Mouse (Mus musculus) embryonic facial prominence, embryonic 13.5 days (tissue): Measurements from ENCODE around the gene Tbc1d10b. TPM values are rescaled to one million over a fixed set of nuclear protein-coding genes. Genes with fewer than 3 reads are reported as not detected.

ENCODE experiments used
- ATAC-seq: fragments of 200-750 bp; cut with Nextera tagmentation; 2 replicates; pipeline ENCODE4 v1.8.0; 2017; ENCODE audit warnings: low read depth; ENCODE audit not compliant: insufficient number of reproducible peaks, insufficient read depth, low FRiP score, low TSS enrichment
- H3K27ac ChIP-seq: fragments of 300-500 bp; sonication (generic); 2 replicates; pipeline ENCODE4 v1.5.1; 2015; ENCODE audit warnings: moderate library complexity, mild to moderate bottlenecking, inconsistent platforms
- H3K27me3 ChIP-seq: fragments of 300-500 bp; sonication (generic); 2 replicates; pipeline ENCODE4 v1.6.1; 2015; ENCODE audit warnings: mild to moderate bottlenecking, inconsistent platforms
- H3K36me3 ChIP-seq: fragments of 300-500 bp; sonication (generic); 2 replicates; pipeline ENCODE4 v1.6.1; 2015; ENCODE audit warnings: mild to moderate bottlenecking, inconsistent platforms
- H3K4me1 ChIP-seq: fragments of 300-500 bp; sonication (generic); 2 replicates; pipeline ENCODE4 v1.6.1; 2015; ENCODE audit warnings: inconsistent platforms
- H3K4me2 ChIP-seq: fragments of 300-500 bp; sonication (generic); 2 replicates; pipeline ENCODE4 v1.6.1; 2015; ENCODE audit warnings: moderate library complexity, mild to moderate bottlenecking, inconsistent platforms
- H3K4me3 ChIP-seq: fragments of 300-500 bp; sonication (generic); 2 replicates; pipeline ENCODE4 v1.5.1; 2015; ENCODE audit warnings: mild to moderate bottlenecking, inconsistent platforms
- H3K9ac ChIP-seq: fragments of 300-500 bp; sonication (generic); 2 replicates; pipeline ENCODE4 v1.6.1; 2015; ENCODE audit warnings: mild to moderate bottlenecking, inconsistent platforms
- H3K9me3 ChIP-seq: fragments of 300-500 bp; sonication (generic); 2 replicates; pipeline ENCODE4 v1.6.1; 2016; ENCODE audit warnings: inconsistent platforms
- WGBS: fragments of 180-500 bp; shearing (Covaris S2); methylation state at CpG from one replicate; pipeline ENCODE4 v1.1.7; 2015; ENCODE audit warnings: mixed read lengths; 5-methylcytosine and 5-hydroxymethylcytosine counted together
- polyA plus RNA-seq: library from polyadenylated mRNA; unstranded; fragments of >200 nt; fragmentation: Nextera tagmentation; extraction: Ambion mirVana; gene quantifications from 2 replicates; pipeline ENCODE4 v1.2.1, GENCODE M21; 2015

Tbc1d10b gene
- polyA plus RNA-seq, 1 experiment from 2014 or later: 32.0 TPM

GRCm38 (mm10) chr7:127176937-127177336, 31.3 kb downstream of the Tbc1d10b start:
- no peak overlapping the region for H3K9ac ChIP-seq
- no peak overlapping the region for H3K4me2 ChIP-seq
- H3K27me3 ChIP-seq: no peaks in the 10 kb centered on the region
- no peaks in the 10 kb centered on the region for H3K9me3 ChIP-seq
- no peak overlapping the region for H3K27ac ChIP-seq
- no peaks in the 10 kb centered on the region for H3K36me3 ChIP-seq
- ATAC-seq: no peak
- H3K4me1 ChIP-seq: no peaks in the 10 kb centered on the region
- 69% methylated on average over 4 of the region's 4 CpGs for WGBS
- H3K4me3 ChIP-seq: no peak overlapping the region

- 81% methylated on average over 5 of the region's 5 CpGs for WGBS
- Histone ChIP-seq H3K4me3 (no peak overlapping the region), H3K9ac (no peak overlapping the region), H3K36me3 (no peaks in the 10 kb centered on the region), H3K9me3 (no peaks in the 10 kb centered on the region), H3K4me1 (no peaks in the 10 kb centered on the region), H3K27ac (no peak overlapping the region), H3K4me2 (no peak overlapping the region), H3K27me3 (peaks cover 3% of the 10 kb centered on the region; the same call in 1 of the 2 replicates)
- ATAC-seq: no peak
Observed at GRCm38 (mm10) chr7:127166501-127166900, 41.8 kb downstream of the Tbc1d10b start.

- Histone ChIP-seq H3K9ac (no peak overlapping the region), H3K27ac (no peak overlapping the region), H3K27me3 (peaks cover 3% of the 10 kb centered on the region; the same call in 1 of the 2 replicates), H3K36me3 (no peaks in the 10 kb centered on the region), H3K4me2 (no peak overlapping the region), H3K4me1 (no peaks in the 10 kb centered on the region), H3K9me3 (no peaks in the 10 kb centered on the region), H3K4me3 (no peak overlapping the region)
- no peak for ATAC-seq
- 82% methylated on average over 12 of the region's 12 CpGs for WGBS
Observed at GRCm38 (mm10) chr7:127165607-127166493, 42.4 kb downstream of the Tbc1d10b start.

- ATAC-seq: no peak
- 86% methylated on average over 4 of the region's 4 CpGs for WGBS
- no peak overlapping the region for H3K4me3 ChIP-seq
- peaks cover 3% of the 10 kb centered on the region; the same call in 1 of the 2 replicates for H3K27me3 ChIP-seq
- H3K27ac ChIP-seq: no peak overlapping the region
- H3K4me2 ChIP-seq: no peak overlapping the region
- H3K9ac ChIP-seq: no peak overlapping the region
- no peaks in the 10 kb centered on the region for H3K9me3 ChIP-seq
- H3K36me3 ChIP-seq: no peaks in the 10 kb centered on the region
- no peaks in the 10 kb centered on the region for H3K4me1 ChIP-seq
Observed at GRCm38 (mm10) chr7:127164002-127164401, 44.3 kb downstream of the Tbc1d10b start.

- no peak overlapping the region for H3K9ac ChIP-seq
- no peak for ATAC-seq
- H3K27ac ChIP-seq: no peak overlapping the region
- no peaks in the 10 kb centered on the region for H3K9me3 ChIP-seq
- H3K4me3 ChIP-seq: no peak overlapping the region
- 88% methylated on average over 5 of the region's 5 CpGs for WGBS
- H3K4me2 ChIP-seq: no peak overlapping the region
- no peaks in the 10 kb centered on the region for H3K36me3 ChIP-seq
- H3K4me1 ChIP-seq: no peaks in the 10 kb centered on the region
- H3K27me3 ChIP-seq: peaks cover 3% of the 10 kb centered on the region; the same call in 1 of the 2 replicates
Observed at GRCm38 (mm10) chr7:127162546-127162945, 45.7 kb downstream of the Tbc1d10b start.

- ATAC-seq: no peak
- no peak overlapping the region for H3K4me3 ChIP-seq
- H3K9ac ChIP-seq: no peak overlapping the region
- WGBS: 90% methylated on average over 4 of the region's 4 CpGs
- H3K36me3 ChIP-seq: no peaks in the 10 kb centered on the region
- H3K27ac ChIP-seq: no peak overlapping the region
- H3K9me3 ChIP-seq: no peaks in the 10 kb centered on the region
- H3K27me3 ChIP-seq: peaks cover 3% of the 10 kb centered on the region; the same call in 1 of the 2 replicates
- H3K4me2 ChIP-seq: no peak overlapping the region
- no peaks in the 10 kb centered on the region for H3K4me1 ChIP-seq
Observed at GRCm38 (mm10) chr7:127157548-127157947, 50.7 kb downstream of the Tbc1d10b start.

- H3K4me1 ChIP-seq: no peaks in the 10 kb centered on the region
- no peak overlapping the region for H3K9ac ChIP-seq
- no peak for ATAC-seq
- no peaks in the 10 kb centered on the region for H3K27me3 ChIP-seq
- H3K27ac ChIP-seq: no peak overlapping the region
- 82% methylated on average over 3 of the region's 3 CpGs for WGBS
- H3K4me2 ChIP-seq: no peak overlapping the region
- no peaks in the 10 kb centered on the region for H3K9me3 ChIP-seq
- H3K4me3 ChIP-seq: no peak overlapping the region
- H3K36me3 ChIP-seq: no peaks in the 10 kb centered on the region
Observed at GRCm38 (mm10) chr7:127153477-127153876, 54.8 kb downstream of the Tbc1d10b start.

GRCm38 (mm10) chr7:127152464-127152863, 55.8 kb downstream of the Tbc1d10b start:
- Histone ChIP-seq H3K4me2 (no peak overlapping the region), H3K36me3 (no peaks in the 10 kb centered on the region), H3K4me3 (no peak overlapping the region), H3K9me3 (no peaks in the 10 kb centered on the region), H3K4me1 (no peaks in the 10 kb centered on the region), H3K9ac (no peak overlapping the region), H3K27ac (no peak overlapping the region), H3K27me3 (no peaks in the 10 kb centered on the region)
- 89% methylated on average over 6 of the region's 6 CpGs for WGBS
- ATAC-seq: no peak

GRCm38 (mm10) chr7:127147901-127148300, 60.4 kb downstream of the Tbc1d10b start:
- Histone ChIP-seq H3K4me3 (no peak overlapping the region), H3K4me2 (no peak overlapping the region), H3K9ac (no peak overlapping the region), H3K36me3 (no peaks in the 10 kb centered on the region), H3K27me3 (no peaks in the 10 kb centered on the region), H3K9me3 (no peaks in the 10 kb centered on the region), H3K4me1 (peaks cover 3% of the 10 kb centered on the region; the same call in 1 of the 2 replicates), H3K27ac (no peak overlapping the region)
- WGBS: 73% methylated on average over 3 of the region's 3 CpGs
- no peak for ATAC-seq

Other genes with a start within 250 kb of the Tbc1d10b start
- gene Cdipt, start 232.6 kb downstream of the Tbc1d10b start, polyA plus RNA-seq: 95.8 and 97.0 TPM in 2 replicates
- 1.3 and 1.7 TPM in 2 replicates for gene Cdiptos, start 232.4 kb downstream of the Tbc1d10b start, polyA plus RNA-seq
- 5.3 and 7.1 TPM in 2 replicates for gene Mvp, start 193.8 kb downstream of the Tbc1d10b start, polyA plus RNA-seq
- gene Pagr1b, start 192.0 kb downstream of the Tbc1d10b start, polyA plus RNA-seq: 0.47 TPM in 1 of 2 replicates, not detected in the other
- gene Pagr1a, start 191.1 kb downstream of the Tbc1d10b start, polyA plus RNA-seq: 50.4 and 53.7 TPM in 2 replicates
- gene Gm42742, start 187.4 kb downstream of the Tbc1d10b start, polyA plus RNA-seq: 83.4 and 89.6 TPM in 2 replicates
- 13.1 and 16.9 TPM in 2 replicates for gene Prrt2, start 187.3 kb downstream of the Tbc1d10b start, polyA plus RNA-seq
- gene Maz, start 181.4 kb downstream of the Tbc1d10b start, polyA plus RNA-seq: 63.6 and 73.0 TPM in 2 replicates
- gene Kif22, start 166.0 kb downstream of the Tbc1d10b start, polyA plus RNA-seq: 99.4 and 124 TPM in 2 replicates
- gene Zg16, start 121.1 kb downstream of the Tbc1d10b start, polyA plus RNA-seq: 15.5 TPM in 1 of 2 replicates, not detected in the other
- 1.8 and 2.0 TPM in 2 replicates for gene AI467606, start 117.1 kb downstream of the Tbc1d10b start, polyA plus RNA-seq
- gene Qprt, start 86.2 kb downstream of the Tbc1d10b start, polyA plus RNA-seq: 1.1 and 1.2 TPM in 2 replicates
- 0.15 and 0.25 TPM in 2 replicates for gene Spn, start 70.6 kb downstream of the Tbc1d10b start, polyA plus RNA-seq
- gene Cd2bp2, start 12.4 kb downstream of the Tbc1d10b start, polyA plus RNA-seq: 68.3 and 73.3 TPM in 2 replicates
- 34.1 and 41.1 TPM in 2 replicates for gene Mylpf, start 422 bp upstream of the Tbc1d10b start, polyA plus RNA-seq
- gene Zfp553, start 24.6 kb upstream of the Tbc1d10b start, polyA plus RNA-seq: 53.7 and 55.0 TPM in 2 replicates
- gene Sept1, start 24.7 kb upstream of the Tbc1d10b start, polyA plus RNA-seq: 26.9 and 29.6 TPM in 2 replicates
- gene Zfp771, start 35.8 kb upstream of the Tbc1d10b start, polyA plus RNA-seq: 78.2 and 83.9 TPM in 2 replicates
- gene Dctpp1, start 52.2 kb upstream of the Tbc1d10b start, polyA plus RNA-seq: 156 and 206 TPM in 2 replicates
- 63.4 and 64.1 TPM in 2 replicates for gene Sephs2, start 65.6 kb upstream of the Tbc1d10b start, polyA plus RNA-seq
- 0.52 and 1.1 TPM in 2 replicates for gene Itgal, start 87.8 kb upstream of the Tbc1d10b start, polyA plus RNA-seq
- 16.1 and 18.1 TPM in 2 replicates for gene Zfp768, start 137.1 kb upstream of the Tbc1d10b start, polyA plus RNA-seq
- 9.4 and 10.5 TPM in 2 replicates for gene Zfp747, start 167.6 kb upstream of the Tbc1d10b start, polyA plus RNA-seq
- gene 9130019O22Rik, start 178.7 kb upstream of the Tbc1d10b start, polyA plus RNA-seq: 5.6 and 5.9 TPM in 2 replicates
- gene E430018J23Rik, start 185.2 kb upstream of the Tbc1d10b start, polyA plus RNA-seq: 6.4 and 7.2 TPM in 2 replicates
- 7.7 and 8.2 TPM in 2 replicates for gene Zfp764, start 198.4 kb upstream of the Tbc1d10b start, polyA plus RNA-seq
- gene Zfp688, start 213.6 kb upstream of the Tbc1d10b start, polyA plus RNA-seq: 25.6 and 29.3 TPM in 2 replicates
- 11.8 and 13.1 TPM in 2 replicates for gene Zfp689, start 240.7 kb upstream of the Tbc1d10b start, polyA plus RNA-seq